Mouse (Mus musculus) ES-E14 (cell line): ENCODE data around the gene Ankrd39.

Source experiments
- CHD2 ChIP-seq: IDR thresholded peaks from 2 replicates; pipeline ENCODE4 v1.6.1; 2014; ENCODE audit warnings: mild to moderate bottlenecking, low read depth, low read length, inconsistent platforms
- HCFC1 ChIP-seq: IDR thresholded peaks from 2 replicates; pipeline ENCODE4 v1.6.1; 2012; ENCODE audit warnings: low read length, inconsistent platforms, borderline replicate concordance; ENCODE audit not compliant: insufficient read depth
- MAFK ChIP-seq: IDR thresholded peaks from 2 replicates; pipeline ENCODE4 v1.6.1; 2014; ENCODE audit warnings: mild to moderate bottlenecking, low read depth, low read length, inconsistent platforms; ENCODE audit not compliant: insufficient read depth
- ZNF384 ChIP-seq: IDR thresholded peaks from 2 replicates; pipeline ENCODE4 v1.6.1; 2012; ENCODE audit warnings: low read depth, low read length, inconsistent platforms

DNA sequence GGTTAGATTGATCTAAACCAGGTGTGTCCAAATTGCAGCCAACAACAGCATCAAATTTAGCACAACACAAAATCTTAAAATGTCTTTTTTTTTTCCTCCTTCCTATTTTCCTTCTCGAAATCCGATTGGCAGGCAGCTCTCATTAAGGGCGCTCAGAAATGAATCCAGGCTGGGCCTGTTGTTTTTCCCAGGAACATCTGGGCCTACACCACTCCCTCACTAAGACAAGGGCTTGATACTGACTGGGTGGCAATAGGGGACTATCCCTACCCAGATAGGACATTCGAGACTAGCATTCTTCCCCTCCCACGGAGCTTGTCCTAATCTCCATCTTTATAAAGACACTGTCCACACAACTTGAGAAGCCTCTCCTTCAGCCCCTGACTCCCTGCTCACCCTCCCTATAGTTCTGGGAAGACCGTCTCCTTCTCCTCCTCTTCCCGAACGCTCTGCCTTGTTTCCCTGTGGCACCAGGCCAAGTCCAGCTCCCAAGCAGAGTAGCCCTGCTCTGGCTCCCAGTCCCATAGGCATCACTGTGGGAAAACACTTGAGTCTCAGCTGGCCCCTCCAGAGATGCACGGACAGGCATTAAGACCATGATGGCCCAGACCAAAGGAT is 845 bp upstream of the Ankrd39 start:
- TF ChIP-seq ZNF384 (no peak), CHD2 (no peak), HCFC1 (no peak), MAFK (no peak)
